Mouse (Mus musculus) midbrain, postnatal 0 days (tissue): ENCODE measurements around the gene Creb3l4. TPM values are rescaled to one million over a fixed set of nuclear protein-coding genes. Genes with fewer than 3 reads are reported as not detected.

Source experiments
- ATAC-seq: fragments of 200-750 bp; cut with Nextera tagmentation; 2 replicates; pipeline ENCODE4 v1.8.0; 2017; ENCODE audit warnings: moderate number of reproducible peaks, mild to moderate bottlenecking, moderate TSS enrichment, moderate library complexity; ENCODE audit not compliant: low FRiP score
- DNase-seq: peaks from one replicate; pipeline ENCODE4 v3.0.0-alpha.2; 2015; ENCODE audit warnings: low spot score
- H3K27ac ChIP-seq: fragments of 300-500 bp; sonication (generic); 2 replicates; pipeline ENCODE4 v1.5.1; 2014; ENCODE audit warnings: low read depth, mild to moderate bottlenecking, low read length, mixed read lengths
- H3K27me3 ChIP-seq: fragments of 300-500 bp; sonication (generic); 2 replicates; pipeline ENCODE4 v1.6.1; 2014; ENCODE audit warnings: low read length, control low read depth, mixed read lengths; ENCODE audit not compliant: insufficient read depth
- H3K36me3 ChIP-seq: fragments of 300-500 bp; sonication (generic); 2 replicates; pipeline ENCODE4 v1.6.1; 2014; ENCODE audit warnings: low read length, control low read depth, mixed read lengths; ENCODE audit not compliant: insufficient read depth
- H3K4me1 ChIP-seq: fragments of 300-500 bp; sonication (generic); 2 replicates; pipeline ENCODE4 v1.6.1; 2014; ENCODE audit warnings: mild to moderate bottlenecking, control low read depth, antibody characterized with exemption, low read length, mixed read lengths; ENCODE audit not compliant: insufficient read depth
- H3K4me2 ChIP-seq: fragments of 300-500 bp; sonication (generic); 2 replicates; pipeline ENCODE4 v1.6.1; 2014; ENCODE audit warnings: low read depth, mild to moderate bottlenecking, low read length, mixed read lengths; ENCODE audit not compliant: poor library complexity, severe bottlenecking
- H3K4me3 ChIP-seq: fragments of 300-500 bp; sonication (generic); 2 replicates; pipeline ENCODE4 v1.5.1; 2014; ENCODE audit warnings: low read depth, mild to moderate bottlenecking, low read length, moderate library complexity
- H3K9ac ChIP-seq: fragments of 300-500 bp; sonication (generic); replicated peaks from 2 replicates; pipeline ENCODE4 v1.6.1; 2014; ENCODE audit warnings: mild to moderate bottlenecking, low read length, moderate library complexity, mixed read lengths; ENCODE audit not compliant: poor library complexity, severe bottlenecking
- H3K9me3 ChIP-seq: fragments of 300-500 bp; sonication (generic); 2 replicates; pipeline ENCODE4 v1.6.1; 2016; ENCODE audit warnings: low read length, control low read depth
- CTCF ChIP-seq: IDR thresholded peaks from 2 replicates; pipeline ENCODE4 v1.5.1; 2016; ENCODE audit warnings: antibody characterized with exemption, mild to moderate bottlenecking
- WGBS: fragments of 180-500 bp; shearing (Covaris S2); extraction: QIAGEN DNeasy Blood & Tissue Kit; methylation state at CpG from one replicate; pipeline ENCODE4 v1.1.7; 2014; 5-methylcytosine and 5-hydroxymethylcytosine counted together
- polyA plus RNA-seq: library from polyadenylated mRNA; unstranded; fragments of >200 nt; fragmentation: Nextera tagmentation; extraction: Ambion mirVana; gene quantifications from 2 replicates; pipeline ENCODE4 v1.2.1, GENCODE M21; 2015
- total RNA-seq: library from RNA; depleted of rRNA; stranded (reverse); fragments of >200 nt; gene quantifications from 2 replicates; pipeline ENCODE4 v1.2.3, GENCODE M21; 2014

Creb3l4 gene
- total and polyA plus RNA-seq, 2 experiments from 2014 or later: 0.77 to 1.7 TPM

- Histone ChIP-seq H3K9ac (no peak overlapping the region), H3K27me3 (no peaks in the 10 kb centered on the region), H3K36me3 (peaks cover 41% of the 10 kb centered on the region), H3K9me3 (no peaks in the 10 kb centered on the region), H3K27ac (no peak overlapping the region), H3K4me2 (no peak overlapping the region), H3K4me3 (no peak overlapping the region), H3K4me1 (peaks cover 11% of the 10 kb centered on the region)
- DNase-seq (no peak), ATAC-seq (no peak)
- no peak for TF ChIP-seq CTCF
- 96% methylated on average over 11 of the region's 11 CpGs for WGBS
Observed at GRCm38 (mm10) chr3:90268190-90268589, 24.9 kb upstream of the Creb3l4 start.

GRCm38 (mm10) chr3:90266901-90267775, 23.8 kb upstream of the Creb3l4 start:
- Histone ChIP-seq H3K4me3 (no peak overlapping the region), H3K9me3 (no peaks in the 10 kb centered on the region), H3K36me3 (peaks cover 43% of the 10 kb centered on the region), H3K4me2 (peak overlapping the region; percentile 89; the same call in 1 of the 2 replicates), H3K27me3 (no peaks in the 10 kb centered on the region), H3K9ac (no peak overlapping the region), H3K27ac (no peak overlapping the region), H3K4me1 (peaks cover 11% of the 10 kb centered on the region)
- ATAC-seq: no peak
- DNase-seq: no peak
- WGBS: 87% methylated on average over 20 of the region's 20 CpGs
- no peak for TF ChIP-seq CTCF

- Histone ChIP-seq H3K36me3 (peaks cover 45% of the 10 kb centered on the region), H3K27ac (peak overlapping the region; percentile 97), H3K9me3 (no peaks in the 10 kb centered on the region), H3K27me3 (no peaks in the 10 kb centered on the region), H3K4me1 (peaks cover 11% of the 10 kb centered on the region), H3K9ac (peak overlapping the region; percentile 91), H3K4me3 (peak overlapping the region; percentile 93), H3K4me2 (peak overlapping the region; percentile 89)
- WGBS: 24% methylated on average over 16 of the region's 16 CpGs
- TF ChIP-seq CTCF: no peak
- ATAC-seq: peak; percentile 52
- peak; percentile 37 for DNase-seq
Observed at GRCm38 (mm10) chr3:90265932-90266741, 22.8 kb upstream of the Creb3l4 start.

- under 1% methylated on average over 59 of the region's 87 CpGs for WGBS
- ATAC-seq (peak; percentile 86), DNase-seq (peak; percentile 81)
- peak within 1 kb of the TSS; percentile 97 for H3K27ac ChIP-seq
- no peaks in the 10 kb centered on the region for H3K27me3 ChIP-seq
- H3K36me3 ChIP-seq: peaks cover 45% of the 10 kb centered on the region
- peak within 1 kb of the TSS; percentile 93 for H3K4me3 ChIP-seq
- H3K9me3 ChIP-seq: no peaks in the 10 kb centered on the region
- H3K4me1 ChIP-seq: peaks cover 11% of the 10 kb centered on the region
- H3K4me2 ChIP-seq: peak within 1 kb of the TSS; percentile 89
- peak within 1 kb of the TSS; percentile 91 for H3K9ac ChIP-seq
- peak; percentile 91 for TF ChIP-seq CTCF
Observed at GRCm38 (mm10) chr3:90265034-90265931, 22.0 kb upstream of the Creb3l4 start, which contains the start of gene Dennd4b. Gene Dennd4b (plus strand): TSS chr3:90265185.

- H3K36me3 ChIP-seq: peaks cover 50% of the 10 kb centered on the region
- peak overlapping the region; percentile 97 for H3K27ac ChIP-seq
- WGBS: 34% methylated on average over 10 of the region's 10 CpGs
- H3K9ac ChIP-seq: peak overlapping the region; percentile 91; the same call in 1 of the 2 replicates
- no peaks in the 10 kb centered on the region for H3K27me3 ChIP-seq
- H3K4me3 ChIP-seq: peak overlapping the region; percentile 93
- H3K4me1 ChIP-seq: peaks cover 11% of the 10 kb centered on the region
- no peak for ATAC-seq
- no peak for TF ChIP-seq CTCF
- no peaks in the 10 kb centered on the region for H3K9me3 ChIP-seq
- peak overlapping the region; percentile 89 for H3K4me2 ChIP-seq
- DNase-seq: no peak
Observed at GRCm38 (mm10) chr3:90264687-90265033, 21.3 kb upstream of the Creb3l4 start.
